Mouse (Mus musculus) left cerebral cortex, postnatal 4 days (tissue): ENCODE measurements at regions not wholly inside any gene's neighbourhood (a gene's known extent, or its start where the extent isn't known, plus 50 kb on each side); places are given as distances from the start of the nearest gene placed in this dataset.

ENCODE experiments used
- DNase-seq: peaks from one replicate; pipeline ENCODE4 v3.0.0-alpha.2; 2022
- intact Hi-C: fragments of 180-260 bp; cut with DNase I; formaldehyde crosslinking; loops from one replicate; pipeline ENCODE4 v1.15.1; 2025

DNA sequence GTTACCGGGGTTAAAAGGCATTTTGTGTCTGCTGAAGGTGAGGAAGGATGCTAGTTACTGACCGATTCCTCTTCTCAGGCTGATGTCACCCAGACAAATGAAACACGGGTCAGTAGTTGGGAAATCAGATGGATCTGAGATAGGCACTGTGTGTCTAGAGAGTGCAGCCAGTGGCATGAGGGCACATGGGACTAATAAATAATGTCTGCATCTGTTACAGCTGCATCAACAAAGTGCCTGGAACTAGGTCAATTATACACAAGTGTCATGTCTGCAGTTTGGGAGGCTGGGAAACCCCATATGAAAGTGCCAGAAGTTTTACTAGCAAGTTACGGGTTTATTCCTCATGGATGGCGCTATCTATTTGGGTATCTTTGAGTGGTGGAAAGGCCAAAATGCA lies 68.8 kb downstream of the Cxcl12 start:
- intact Hi-C loops: no loop called here
- DNase-seq: no peak

DNA sequence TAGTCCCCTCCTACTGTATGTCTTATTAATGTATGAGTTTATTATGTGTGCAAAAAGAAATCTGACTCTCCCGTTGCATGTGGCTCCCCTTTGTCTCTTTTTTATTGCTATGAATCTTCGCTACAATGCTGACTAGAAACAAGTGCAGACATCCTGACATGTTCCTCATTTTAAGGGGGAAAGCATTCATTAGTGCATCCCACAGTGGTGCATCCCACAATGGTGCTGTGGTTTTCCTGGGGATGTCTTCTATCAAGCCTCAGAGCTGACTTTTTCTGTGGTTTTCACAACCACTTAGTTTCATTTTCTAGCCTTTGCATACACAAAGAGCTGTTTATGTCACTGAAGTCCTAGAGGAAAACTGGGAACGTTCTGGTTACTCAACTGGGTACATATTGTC lies 72.9 kb downstream of the Cxcl12 start:
- intact Hi-C loops: no loop called here
- no peak for DNase-seq

DNA sequence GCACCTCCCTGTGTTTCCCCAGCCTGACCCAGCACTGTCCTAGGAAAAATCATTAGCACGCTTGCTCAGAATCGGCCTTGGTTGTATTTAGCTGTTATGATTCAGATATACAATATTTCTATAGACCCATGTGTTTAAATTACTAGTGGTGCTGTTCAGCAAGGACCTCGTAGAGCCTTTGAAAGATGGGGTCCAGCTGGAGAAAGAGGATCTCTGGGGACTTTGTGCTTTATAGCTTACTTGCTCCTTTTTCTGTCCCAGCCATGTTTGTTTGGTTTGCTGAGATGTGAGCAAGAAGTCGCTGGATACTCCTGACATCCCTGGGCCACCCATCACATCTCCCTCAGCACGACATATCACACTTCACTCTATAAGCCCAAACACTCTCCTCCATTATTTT lies 77.1 kb downstream of the Cxcl12 start:
- intact Hi-C loops: no loop called here
- no peak for DNase-seq

DNA sequence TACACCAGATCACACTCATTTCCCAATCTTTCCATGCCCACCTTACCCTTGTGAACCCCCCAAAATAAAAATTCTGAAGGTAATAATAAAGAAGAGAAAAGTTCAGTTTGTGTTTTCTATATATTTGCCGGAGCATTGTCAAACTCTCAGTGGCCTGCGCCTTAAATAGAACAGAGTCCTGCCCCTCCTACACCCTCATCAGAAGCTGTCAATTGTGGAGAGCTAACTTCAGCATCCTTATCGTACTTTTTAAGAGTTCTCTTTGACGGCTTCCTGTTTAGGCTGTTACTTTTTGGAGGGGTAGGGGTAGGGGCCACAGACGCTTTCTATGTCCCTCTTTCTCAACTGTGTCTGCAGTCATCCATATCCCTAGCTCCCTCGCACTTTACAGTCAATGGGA lies 77.5 kb downstream of the Cxcl12 start:
- intact Hi-C loops: no loop called here

DNA sequence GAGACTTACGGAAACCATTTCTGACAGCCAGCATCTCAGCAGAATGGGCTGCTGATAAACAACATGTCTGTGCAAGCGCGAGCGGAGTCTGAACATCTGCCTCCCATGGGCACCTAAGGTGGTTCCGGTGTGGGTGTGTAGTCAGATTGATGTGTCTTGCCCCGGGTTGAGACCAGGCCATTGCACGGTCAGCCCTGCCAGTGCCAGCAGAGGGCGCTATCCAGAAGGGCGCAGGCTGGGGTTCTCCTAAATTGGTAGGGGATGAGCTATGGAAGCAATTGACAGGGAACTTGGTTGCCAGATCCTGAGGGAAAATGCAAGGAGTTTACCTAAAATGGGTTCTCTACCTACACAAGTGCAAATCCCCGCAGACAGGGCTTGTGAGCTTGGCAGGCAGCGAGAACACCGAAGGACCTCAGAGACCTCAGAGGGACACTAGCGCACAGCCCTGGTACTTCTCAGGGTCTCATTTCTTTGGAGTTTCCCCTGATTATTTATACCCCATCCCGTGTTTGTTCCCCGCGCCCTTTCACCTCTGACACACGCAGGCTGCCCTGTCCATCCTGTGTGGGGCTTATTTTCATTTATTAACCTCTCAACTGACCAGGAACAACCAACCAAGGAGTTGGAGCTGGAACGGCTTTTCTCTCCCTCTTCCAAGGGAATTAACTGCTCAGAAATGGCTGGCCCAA lies 81.0 kb downstream of the Cxcl12 start:
- DNase-seq: peak; percentile 37
- intact Hi-C loops: no loop called here

More for the DNA sequence above, 77.5 kb downstream of the Cxcl12 start:
- no peak for DNase-seq

DNA sequence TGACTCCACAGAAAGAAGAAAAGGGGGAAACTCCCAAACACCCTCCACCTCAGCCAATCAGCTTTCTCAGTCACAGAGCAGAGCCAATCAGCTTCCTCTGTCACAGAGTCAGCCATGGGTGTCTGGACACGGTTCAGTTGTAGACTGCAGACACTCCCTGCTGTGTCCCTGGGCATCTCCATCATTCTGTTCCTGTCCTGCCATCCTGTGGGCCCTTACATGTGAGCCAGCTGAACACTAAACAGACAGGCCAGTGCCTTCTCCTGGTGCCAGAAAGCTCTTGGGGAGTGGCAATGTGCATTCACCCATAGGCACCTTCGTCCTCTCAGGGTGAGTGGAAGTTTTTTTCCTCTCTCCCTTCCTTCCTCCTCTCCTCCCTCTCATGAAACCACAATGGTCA lies 81.7 kb downstream of the Cxcl12 start:
- intact Hi-C loops: no loop called here
- DNase-seq: peak; percentile 40

DNA sequence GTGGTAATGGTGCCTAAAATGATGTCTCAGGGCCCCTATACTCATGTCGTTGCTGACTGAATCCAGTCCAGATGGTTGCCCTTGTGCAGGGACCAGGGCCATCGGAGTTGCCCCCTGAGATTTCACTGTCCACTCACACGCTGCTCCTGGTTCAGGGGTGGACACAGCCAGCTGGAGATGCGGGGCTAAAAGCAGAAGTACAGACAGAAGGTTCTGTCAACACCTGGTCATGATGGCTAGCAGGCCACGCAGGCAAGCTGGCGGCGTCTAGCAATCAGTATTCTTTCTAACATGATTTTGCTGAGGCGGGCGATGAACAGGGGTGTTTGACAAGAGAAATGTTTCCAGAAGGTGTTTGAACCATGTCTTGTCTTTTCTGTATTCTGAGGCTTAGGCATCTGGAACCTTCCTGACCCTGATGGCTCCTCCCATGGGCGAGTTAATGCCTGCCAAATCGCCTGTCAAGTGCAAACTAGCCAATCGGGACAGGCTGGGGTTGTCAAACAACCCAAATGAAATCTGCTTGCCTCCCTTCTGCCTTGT lies 83.1 kb downstream of the Cxcl12 start:
- intact Hi-C loops: no loop called here
- peak; percentile 24 for DNase-seq

DNA sequence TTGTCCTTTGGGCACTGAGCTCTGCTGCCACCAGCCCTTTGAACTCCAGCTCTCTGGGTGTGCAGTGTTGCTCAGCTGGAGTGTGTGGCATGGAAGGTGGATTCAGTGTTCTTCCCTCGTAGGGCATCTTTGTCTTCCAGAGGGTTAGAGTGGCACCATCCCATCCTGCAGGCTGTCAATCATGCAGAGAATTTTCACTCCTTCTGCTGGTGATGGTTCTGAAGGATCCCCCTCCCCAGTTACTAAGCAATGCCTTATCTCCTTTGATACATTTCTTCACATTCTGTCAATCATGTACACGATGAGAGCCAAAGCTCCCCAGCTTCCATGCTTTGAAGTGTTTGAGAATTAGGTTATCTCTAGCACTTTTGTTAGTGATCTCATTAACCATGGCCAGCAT lies 84.0 kb downstream of the Cxcl12 start:
- intact Hi-C loops: no loop called here
- DNase-seq: no peak

DNA sequence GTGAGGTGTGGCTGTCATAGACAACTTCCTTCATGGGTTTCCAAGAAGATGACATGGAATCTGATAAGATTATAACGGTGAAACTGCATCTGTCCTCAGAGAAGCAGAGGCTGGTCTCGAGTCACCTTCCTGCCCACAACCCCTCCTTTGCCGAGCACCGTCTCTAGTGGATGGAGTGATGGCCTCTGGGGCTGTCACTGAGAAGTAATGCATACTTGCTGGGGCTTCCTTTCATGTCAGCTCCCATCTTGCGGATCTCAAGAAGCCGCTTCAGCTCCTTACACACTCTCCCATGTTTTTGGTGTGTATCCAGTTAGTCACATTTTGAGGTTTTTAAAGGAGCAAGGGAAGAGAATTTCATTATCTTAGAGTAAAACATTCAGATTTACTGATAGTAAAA lies 84.7 kb downstream of the Cxcl12 start:
- intact Hi-C loops: no loop called here
- DNase-seq: no peak

DNA sequence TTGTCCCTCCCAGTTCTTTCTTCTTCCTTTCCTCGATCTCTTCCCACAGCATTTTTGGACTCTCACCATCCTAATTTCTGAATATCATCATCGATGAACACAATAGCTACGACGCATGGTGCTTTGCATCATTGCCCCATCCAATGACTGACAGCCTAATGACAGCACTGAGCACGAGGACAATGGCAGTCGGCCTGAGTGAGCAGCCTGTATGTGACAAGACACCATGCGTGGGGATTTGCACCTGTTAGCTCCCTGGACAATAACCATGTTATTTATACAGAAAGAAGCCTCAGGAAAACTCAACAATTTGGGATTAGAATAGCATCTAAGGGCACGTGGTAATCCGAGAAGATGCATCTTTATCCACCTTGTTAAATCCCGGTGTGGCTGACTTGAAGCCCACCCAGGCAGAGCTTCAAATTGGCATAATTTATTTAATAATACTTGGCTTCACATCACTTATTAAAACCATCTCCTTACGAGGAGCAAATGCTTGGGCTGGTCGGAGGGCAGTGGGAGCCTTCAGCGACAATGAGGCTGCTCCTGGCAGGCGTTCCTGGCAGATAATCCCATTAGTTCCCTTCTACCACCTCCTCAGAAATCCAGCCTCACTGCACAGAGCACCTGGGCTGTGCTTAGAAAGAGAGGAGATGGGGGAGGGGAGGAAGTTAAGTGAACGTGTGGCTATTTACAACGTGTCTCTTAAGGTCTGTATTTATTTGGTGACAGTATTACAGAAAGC lies 85.4 kb downstream of the Cxcl12 start:
- intact Hi-C loops: no loop called here
- peak; percentile 79 for DNase-seq

DNA sequence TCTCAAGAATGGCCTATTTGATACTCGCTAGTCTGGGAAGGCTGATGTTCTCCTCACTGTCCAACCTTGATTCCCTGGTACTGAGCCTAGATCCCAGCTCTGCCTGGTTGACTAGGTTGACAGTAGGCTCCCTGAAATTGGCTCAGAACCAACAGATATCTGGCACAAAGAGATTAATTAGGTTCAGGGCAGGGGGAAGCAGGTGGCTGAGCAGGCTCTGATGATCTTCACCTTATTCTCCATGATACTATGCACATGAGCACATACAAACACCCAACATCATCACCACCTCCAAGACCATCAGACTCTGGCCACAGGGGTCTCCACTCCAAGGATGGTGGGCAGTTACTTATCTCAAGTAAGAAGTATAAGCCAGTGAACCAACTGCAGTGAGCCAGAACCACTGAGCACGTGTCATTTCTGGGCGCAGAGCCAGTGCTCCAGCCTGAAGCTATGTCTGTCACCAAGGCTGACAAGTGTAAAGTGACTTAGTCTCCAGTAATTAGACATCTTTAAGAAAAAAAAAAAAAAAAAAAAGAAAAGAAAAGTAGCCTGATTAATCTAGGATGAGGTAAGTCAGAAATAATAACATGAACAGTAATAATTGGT lies 86.4 kb downstream of the Cxcl12 start:
- peak; percentile 97 for DNase-seq
- intact Hi-C loops: no loop called here

DNA sequence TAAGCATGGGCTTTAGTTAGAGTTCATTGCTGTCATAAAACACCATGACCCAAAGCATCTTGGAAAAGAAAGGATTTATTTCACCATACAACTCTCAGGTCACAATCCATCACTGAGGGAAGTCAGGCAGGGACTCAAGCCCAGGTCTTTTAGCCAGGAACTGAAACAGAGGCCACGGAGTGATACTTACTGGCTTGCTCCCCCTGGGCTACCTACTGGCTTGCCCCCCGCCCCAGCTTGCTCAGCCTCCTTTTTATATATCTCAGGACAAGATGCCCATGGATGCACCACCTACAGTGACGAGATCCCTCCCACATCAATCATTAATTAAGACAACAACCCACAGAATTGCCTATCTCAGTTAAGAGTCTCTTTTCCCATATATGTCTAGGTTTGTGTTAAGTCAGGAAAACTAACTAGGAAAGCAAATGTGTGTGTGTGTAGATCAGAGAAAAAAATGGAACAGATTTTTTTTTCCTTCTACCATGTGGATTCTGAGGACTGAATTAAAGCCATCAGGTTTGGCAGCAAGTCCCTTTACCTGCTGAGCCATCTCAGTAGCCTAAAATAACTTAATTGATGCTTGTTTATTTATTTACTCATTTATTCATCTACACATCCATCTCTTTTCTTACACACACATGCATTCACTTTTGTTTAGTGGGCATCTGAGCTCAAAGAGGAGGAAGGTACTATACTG lies 87.2 kb downstream of the Cxcl12 start:
- intact Hi-C loops: no loop called here
- DNase-seq: no peak

DNA sequence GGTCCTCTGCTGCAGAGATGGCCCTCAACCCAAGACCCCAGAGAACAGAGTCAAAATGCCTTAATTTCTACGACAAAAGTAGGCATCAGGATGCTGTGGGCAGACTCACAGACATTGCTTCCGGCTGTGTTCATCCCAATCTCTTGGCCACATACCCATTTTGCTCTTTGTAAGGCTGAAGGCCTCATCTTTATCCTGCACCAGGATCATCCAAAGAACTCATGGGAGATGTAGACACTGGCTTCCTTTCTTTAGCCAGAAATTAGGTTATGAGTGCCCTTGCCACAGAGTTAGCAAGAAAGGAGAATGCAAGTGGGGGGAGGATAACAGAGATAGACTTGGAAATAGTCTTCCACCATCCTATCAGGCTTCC lies 87.8 kb downstream of the Cxcl12 start:
- intact Hi-C loops: no loop called here
- DNase-seq: no peak

DNA sequence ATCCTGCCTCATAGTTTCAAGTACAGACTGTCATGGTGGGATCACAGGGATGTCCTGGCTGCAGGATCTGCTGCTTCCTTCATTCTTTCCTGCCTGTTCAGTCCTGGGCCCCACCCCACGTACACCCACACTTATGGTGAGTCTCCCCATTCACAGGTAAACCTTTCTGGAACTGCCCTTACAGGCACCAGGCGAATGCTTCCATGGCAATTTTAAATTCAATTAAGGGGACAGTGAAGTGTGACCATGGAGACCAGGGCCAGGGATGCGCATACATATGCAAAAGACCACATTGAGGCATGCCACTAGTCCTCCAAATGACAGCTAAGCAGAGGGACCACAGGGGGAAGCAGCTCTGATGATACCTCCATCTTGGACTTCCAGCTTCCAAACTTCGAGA lies 89.3 kb downstream of the Cxcl12 start:
- no peak for DNase-seq
- intact Hi-C loops: no loop called here

DNA sequence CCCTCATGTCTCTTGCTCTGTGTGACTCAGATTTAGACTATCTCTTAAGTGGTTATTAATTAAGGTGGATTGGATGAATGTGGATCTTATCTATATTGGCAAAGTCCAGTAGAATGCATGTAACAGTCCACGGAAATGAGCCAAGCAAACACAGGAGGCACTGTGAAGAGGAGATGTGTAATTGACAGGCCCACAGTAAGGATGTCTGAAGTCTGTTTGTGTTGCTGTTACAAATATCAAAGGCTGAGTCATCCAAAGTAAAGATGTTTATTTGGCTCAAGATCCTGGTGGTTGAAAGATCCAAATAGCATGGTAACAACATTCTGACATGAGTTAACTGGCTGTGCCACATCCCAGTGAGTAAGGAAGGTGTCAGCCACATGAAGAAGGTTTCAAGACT lies 99.6 kb downstream of the Cxcl12 start:
- DNase-seq: no peak
- intact Hi-C loops: no loop called here

DNA sequence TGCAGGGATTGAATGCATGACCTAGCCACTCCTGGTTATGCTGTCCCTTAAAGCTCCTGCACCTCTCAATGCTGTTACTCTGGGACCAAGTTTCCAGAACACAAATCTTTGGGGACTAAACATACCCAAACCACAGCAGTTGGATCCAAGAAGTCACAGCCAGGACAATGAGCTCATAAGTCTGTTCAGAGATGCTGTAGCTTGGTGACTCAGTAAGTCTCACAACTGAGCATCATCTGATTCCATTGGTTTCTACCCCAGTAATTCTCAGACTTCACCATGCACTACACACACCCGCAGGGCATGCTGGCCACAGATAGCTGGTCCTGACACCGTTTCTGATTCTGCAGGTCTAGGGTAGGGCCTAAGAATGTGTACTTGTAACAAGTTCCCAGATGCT lies 100.0 kb downstream of the Cxcl12 start:
- intact Hi-C loops: no loop called here
- no peak for DNase-seq

DNA sequence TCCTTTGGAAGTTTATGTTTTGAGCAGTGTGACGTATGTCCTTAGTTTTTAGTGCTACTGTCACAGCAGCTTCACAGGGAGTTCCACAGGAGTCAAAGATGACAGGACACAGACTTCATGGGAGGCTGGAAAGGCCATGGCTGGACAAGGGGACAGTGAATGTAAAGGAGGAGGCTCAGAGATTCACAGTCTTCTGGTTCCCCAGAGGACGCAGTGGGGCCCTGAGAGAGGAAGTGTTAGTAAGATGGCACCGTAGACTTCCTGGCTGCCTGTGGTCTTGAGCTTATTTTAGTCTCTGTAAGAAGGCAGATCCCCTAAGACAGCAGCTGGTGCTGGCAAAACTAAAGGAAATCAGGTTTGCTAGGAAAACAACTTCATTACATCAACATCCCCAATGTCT lies 101.9 kb downstream of the Cxcl12 start:
- intact Hi-C loops: no loop called here

DNA sequence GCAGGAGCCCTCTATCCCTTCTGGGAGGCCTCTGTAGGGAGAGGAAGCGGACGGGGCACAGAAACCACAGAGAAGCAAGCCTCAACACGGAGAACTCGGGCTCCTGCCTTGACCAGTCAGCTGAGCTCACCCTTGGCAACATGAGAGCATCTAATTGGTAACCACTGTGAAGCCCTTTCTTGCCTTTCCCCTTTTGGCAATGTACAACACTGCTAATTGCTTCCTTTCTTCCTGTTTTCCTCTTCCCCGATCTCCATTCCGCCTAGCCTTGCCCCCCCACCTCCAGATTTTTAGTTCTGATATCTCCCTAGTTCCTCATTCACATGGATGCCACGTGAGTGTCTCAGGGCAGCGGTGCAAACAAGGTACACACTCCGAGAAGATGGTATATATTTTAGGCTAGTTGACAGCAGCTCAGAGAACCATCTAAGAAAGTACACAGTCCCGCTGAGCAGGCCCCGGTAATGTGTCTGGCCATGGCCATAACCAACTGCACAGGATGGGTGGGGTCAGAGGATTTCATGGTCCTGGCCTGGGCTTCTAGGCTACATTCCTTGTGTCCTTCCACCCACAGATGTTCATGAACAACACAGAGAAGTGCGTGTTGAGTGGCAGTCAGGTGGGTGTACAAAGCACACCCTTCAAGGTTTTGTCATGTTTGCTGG lies 103.4 kb downstream of the Cxcl12 start:
- intact Hi-C loops: no loop called here
- no peak for DNase-seq

More for the DNA sequence above, 101.9 kb downstream of the Cxcl12 start:
- DNase-seq: no peak

DNA sequence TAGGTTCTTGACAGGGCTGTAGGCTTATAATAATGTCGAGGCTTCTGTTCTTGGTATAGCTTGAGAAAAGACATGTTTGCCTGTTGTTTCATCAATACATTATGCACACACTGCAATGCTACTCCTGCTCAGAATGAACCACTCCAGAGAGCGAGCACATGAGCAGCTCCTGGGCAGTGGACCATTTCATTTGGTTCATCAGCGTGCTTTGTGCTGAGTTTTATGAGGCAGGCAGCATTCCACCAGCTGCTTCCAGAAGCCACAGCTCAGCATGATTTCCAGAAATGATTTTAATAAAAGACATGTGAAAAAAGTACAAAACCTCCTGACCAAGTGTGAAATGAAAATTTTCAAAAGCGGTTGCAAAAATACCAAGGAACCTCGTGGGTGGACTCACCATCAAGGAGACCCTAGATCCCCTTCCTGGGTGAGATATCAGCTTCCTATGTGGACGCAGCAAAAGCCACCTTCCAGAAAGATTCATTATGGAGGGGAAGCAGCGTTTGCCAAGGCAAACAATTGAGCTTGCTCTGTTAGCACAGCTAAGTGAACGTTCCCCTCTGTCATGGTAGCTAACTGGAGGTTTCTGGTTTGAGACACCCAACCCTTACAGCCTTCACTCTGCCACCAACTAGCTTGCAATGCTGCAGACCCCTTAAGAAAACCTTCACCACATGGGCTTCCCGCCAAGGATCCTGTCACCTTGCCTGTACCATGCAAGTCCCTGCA lies 104.1 kb downstream of the Cxcl12 start:
- intact Hi-C loops: no loop called here
- DNase-seq: peak; percentile 11

DNA sequence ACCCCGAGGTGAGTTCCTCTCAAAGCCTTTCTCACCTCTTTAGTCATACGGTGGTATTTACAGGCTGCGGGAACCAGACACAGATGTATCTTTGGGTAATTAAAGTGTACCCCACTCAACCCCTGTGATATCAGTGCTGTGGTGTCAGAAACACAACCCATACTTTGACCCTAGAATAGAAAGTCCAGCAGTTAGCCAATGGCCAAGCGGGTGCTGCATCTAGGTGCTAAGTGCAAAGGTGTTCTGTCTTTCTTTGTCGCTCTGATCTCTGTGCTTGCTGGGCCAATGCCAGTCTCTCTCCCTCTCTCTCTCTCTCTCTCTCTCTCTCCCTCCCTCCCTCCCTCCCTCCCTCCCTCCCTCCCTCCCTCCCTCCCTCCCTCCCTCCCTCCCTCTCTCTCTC lies 107.6 kb downstream of the Cxcl12 start:
- intact Hi-C loops: no loop called here
- no peak for DNase-seq
